In the genomic region with DNA sequence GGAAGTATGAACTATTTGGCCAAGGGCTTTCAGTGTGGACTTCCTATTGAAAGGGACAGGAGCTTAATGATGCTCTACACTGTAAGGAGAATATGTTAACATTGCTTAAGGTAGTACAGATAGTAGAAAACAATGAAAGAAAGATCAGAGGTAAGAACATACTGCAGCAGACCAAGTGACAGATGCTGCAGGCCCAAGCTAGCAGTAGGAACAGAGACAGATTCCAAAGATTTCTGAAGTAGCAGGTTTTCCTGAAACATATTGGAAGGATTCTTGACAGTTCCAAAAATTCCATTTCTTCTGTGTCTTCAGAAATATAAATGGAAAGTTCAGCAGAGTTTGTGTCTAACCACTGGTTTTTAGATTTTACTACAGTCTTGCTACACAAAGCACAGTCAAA, we compare ENCODE assay signal across 19 mouse cellular contexts.
A peak's percentile ranks its signal among the peaks of the same experiment; 100 is the strongest.
DNase-seq lines count a peak whose midpoint lies in the region; ATAC-seq lines count a peak whose summit lies in the region.
"Had no signal": no experiment of that assay in that cellular context is flagged by ENCODE, and none has a peak within 500 bp of the region (broad histone marks: within the 10 kb centered on the region; RNA-seq: fewer than 3 reads in every experiment).

No protein-coding gene starts in this region.

- DNase-seq in frontal cortex, postnatal 14 days (ENCODE audit: low spot score in 2 of 2), result no peak
- peak; percentile 39 for DNase-seq in brain, adult 2 months (ENCODE audit: low read depth, low spot score)
- no peak for DNase-seq in c-Kit-positive CD71-positive TER-119-positive erythroid progenitor cells, embryonic 14.5 days (ENCODE audit: low spot score)
- DNase-seq: adrenal gland, adult 2 months; adrenal gland, adult 8-10 months; adrenal gland, postnatal 10 days; adrenal gland, postnatal 14 days; adrenal gland, postnatal 25 days; adrenal gland, postnatal 36 days; B cell, adult 2 months; cerebellum, adult 11 months; cerebellum, adult 11-12 months; cerebellum, adult 18-20 months; cerebellum, adult 2 months; cerebellum, adult 8-10 months had no signal

- peak; percentile 69 for ATAC-seq in frontal cortex, adult (ENCODE audit: low TSS enrichment)
- ATAC-seq: activated CD4-positive, CD25-positive, alpha-beta regulatory T cell, adult 4 months; CD4-positive, CD25-positive, alpha-beta regulatory T cell, adult 4 months; Patski had no signal
